Mouse (Mus musculus): ENCODE results near the gene Tmem178b.

Tmem178b gene

DNA sequence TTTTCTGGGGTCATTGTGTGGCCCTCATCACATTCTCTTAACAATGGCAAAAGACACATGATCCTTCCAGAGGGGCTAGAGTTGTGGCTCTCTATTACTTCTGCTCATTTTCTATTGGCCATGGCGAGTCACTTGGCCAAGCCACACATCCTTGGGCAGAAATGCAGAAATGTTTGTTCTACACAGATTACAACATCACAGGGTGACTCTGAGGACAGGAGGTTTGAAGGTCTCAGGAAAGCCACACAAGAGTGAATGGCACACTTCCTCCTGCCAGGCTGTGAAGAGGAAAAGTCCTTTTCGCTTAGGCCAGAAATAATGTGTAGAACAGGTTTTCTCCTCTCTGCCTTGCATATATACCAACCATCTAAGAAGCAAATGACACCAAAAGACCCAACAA, 82.1 kb downstream of the Tmem178b start:
- DNase-seq (ENCODE audit: low read depth, low spot score), result no peak
- H3K36me3 ChIP-seq (ENCODE audit: control insufficient read depth, insufficient read depth, low read length, poor library complexity, severe bottlenecking), result no peaks in the 10 kb centered on the region
- no peaks in the 10 kb centered on the region for H3K27me3 ChIP-seq (ENCODE audit: control insufficient read depth, insufficient read depth, low read length, poor library complexity, severe bottlenecking)

DNA sequence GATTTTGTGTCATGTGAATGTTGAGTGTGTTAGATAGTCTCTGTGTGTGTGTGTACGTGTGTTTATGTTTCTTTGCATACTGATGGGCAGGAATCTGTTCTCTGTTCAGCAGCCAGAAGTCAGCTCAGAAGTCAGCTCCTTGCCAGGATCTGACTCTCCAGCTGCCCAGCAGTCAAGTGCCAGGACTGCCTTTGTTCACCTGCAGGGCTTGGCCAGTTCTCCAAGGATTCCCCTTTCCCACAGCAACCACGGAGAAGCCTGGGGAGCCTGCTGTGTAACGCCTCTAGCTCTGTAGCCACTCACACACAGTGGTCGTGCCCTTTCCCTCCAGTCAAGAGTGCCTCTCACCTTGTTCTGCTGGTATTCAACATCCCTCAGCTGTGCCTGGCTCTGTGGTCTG, 91.5 kb downstream of the Tmem178b start:
- Histone ChIP-seq H3K36me3 (ENCODE audit: control insufficient read depth, insufficient read depth, low read length, poor library complexity, severe bottlenecking) (no peaks in the 10 kb centered on the region), H3K27me3 (ENCODE audit: control insufficient read depth, insufficient read depth, low read length, poor library complexity, severe bottlenecking) (no peaks in the 10 kb centered on the region)
- DNase-seq (ENCODE audit: low read depth, low spot score), result no peak

DNA sequence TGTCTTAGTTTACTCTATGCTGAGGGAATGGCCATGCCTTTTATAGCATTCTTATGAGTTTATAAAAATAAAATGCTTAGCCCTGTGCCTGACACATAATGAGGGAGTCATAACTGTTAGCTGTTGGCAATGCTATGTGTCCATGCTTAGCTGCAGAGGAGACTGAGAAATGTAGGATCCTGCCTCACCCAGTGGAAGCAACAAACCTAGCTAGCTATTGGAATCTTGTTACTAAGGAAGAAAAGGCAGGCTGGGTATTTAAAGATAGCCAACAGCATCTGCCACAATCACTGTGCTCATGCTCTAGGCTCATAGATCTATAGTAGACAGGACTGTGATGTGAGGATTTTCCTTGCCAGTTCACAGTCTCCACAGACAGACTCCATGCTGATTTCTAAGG, 97.2 kb downstream of the Tmem178b start:
- no peak for DNase-seq (ENCODE audit: low read depth, low spot score)
- no peaks in the 10 kb centered on the region for H3K27me3 ChIP-seq (ENCODE audit: control insufficient read depth, insufficient read depth, low read length, poor library complexity, severe bottlenecking)
- H3K36me3 ChIP-seq (ENCODE audit: control insufficient read depth, insufficient read depth, low read length, poor library complexity, severe bottlenecking), result no peaks in the 10 kb centered on the region

DNA sequence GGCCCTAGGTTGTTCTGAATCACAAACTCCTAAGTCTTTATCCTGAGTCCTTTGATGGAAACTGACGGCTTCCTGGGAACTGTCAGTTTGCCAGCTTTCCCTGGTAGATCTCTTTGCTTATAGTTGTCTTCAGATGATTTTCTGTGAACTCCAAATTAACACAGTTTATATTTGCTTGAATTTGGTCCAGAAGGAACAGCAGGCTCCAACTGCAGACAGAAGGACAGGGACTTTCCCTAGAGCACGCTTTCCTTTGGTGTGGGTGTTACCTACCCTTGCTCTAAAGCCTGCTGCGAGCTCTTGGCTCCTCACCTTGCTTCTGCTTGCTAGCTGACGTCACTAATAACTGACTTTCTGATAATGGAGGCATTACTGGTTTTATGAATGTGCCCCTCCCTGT, 105.9 kb downstream of the Tmem178b start:
- Histone ChIP-seq H3K27me3 (ENCODE audit: control insufficient read depth, insufficient read depth, low read length, poor library complexity, severe bottlenecking) (no peaks in the 10 kb centered on the region), H3K36me3 (ENCODE audit: control insufficient read depth, insufficient read depth, low read length, poor library complexity, severe bottlenecking) (no peaks in the 10 kb centered on the region)
- DNase-seq (ENCODE audit: low read depth, low spot score), result no peak

DNA sequence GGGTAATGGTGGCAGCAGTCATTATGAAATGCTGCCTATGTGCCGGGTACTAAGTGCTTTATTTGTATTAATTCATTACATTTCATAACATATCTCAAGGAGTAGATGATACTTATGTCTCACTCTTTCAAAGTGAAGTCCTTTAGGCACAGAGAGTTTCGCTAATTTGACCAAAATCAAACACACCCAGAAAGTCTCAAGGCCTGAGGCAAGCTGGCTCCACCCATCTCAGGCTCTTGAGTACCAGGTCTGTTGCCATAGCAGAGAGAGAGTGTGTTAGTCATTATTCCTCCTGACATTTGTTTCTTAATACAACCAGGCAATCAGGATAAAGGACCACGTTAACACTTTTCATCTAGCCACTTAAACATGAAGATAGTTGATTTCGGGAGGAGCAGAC, 117.7 kb downstream of the Tmem178b start:
- no peak for DNase-seq (ENCODE audit: low read depth, low spot score)
- Histone ChIP-seq H3K27me3 (ENCODE audit: control insufficient read depth, insufficient read depth, low read length, poor library complexity, severe bottlenecking) (no peaks in the 10 kb centered on the region), H3K36me3 (ENCODE audit: control insufficient read depth, insufficient read depth, low read length, poor library complexity, severe bottlenecking) (no peaks in the 10 kb centered on the region)

DNA sequence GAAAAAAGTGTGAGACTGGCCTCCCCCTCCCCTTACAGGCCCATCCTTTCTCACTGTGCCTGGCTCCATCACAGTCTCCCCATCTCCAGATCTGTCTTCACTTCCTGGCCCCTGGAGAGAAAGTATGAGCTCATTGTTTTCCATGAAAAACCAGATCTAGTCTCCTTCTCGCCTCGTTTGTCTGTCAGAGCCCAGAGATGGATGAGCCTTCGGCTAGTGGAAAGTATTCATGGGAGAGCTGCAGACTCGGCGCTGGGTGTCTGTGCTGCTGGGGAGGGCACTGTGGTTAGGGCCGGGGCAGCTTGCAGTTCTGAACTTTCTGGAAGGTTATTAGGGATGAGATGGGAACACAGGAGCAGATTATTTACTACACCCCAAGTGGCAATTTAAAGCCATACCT, 118.9 kb downstream of the Tmem178b start:
- H3K36me3 ChIP-seq (ENCODE audit: control insufficient read depth, insufficient read depth, low read length, poor library complexity, severe bottlenecking), result no peaks in the 10 kb centered on the region
- no peak for DNase-seq (ENCODE audit: low read depth, low spot score)
- no peaks in the 10 kb centered on the region for H3K27me3 ChIP-seq (ENCODE audit: control insufficient read depth, insufficient read depth, low read length, poor library complexity, severe bottlenecking)

DNA sequence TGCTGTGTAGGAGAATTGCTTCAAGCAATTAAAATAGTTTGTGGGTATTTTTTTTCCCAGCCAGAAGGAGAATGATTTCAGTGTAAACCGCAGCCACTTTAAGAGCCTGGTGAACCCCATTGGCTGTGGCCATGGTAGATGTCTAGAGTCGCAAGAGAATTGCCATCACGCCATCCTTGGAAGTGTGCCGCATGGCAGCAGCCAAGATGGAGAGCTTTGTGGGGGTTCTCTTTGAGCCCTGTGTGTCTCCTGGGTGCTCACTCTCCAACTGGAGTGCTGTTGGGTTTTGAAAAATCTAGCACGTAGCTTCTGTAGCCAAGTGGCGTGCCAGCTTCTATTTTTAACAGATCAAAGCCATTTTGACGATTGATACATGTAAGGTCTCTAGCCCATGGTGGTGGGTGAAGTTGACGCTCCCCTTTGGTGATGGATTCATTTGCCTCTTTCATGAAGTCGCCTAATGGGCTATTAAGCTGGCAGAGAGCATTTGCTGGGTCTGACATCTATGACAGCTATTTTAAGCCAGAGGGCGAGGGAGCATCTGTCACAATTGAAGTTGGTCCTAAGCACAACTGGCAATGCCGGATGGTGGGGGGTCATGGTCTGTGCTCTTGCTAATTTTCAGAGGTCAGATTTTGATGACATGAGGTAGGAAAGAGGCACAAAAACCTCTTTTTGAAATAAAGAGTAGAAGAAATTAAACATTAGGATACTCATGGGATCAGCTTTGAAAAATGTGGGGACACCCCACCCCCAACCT, 133.1 kb downstream of the Tmem178b start:
- DNase-seq (ENCODE audit: low read depth, low spot score), result no peak
- Histone ChIP-seq H3K27me3 (ENCODE audit: control insufficient read depth, insufficient read depth, low read length, poor library complexity, severe bottlenecking) (no peaks in the 10 kb centered on the region), H3K36me3 (ENCODE audit: control insufficient read depth, insufficient read depth, low read length, poor library complexity, severe bottlenecking) (no peaks in the 10 kb centered on the region)

DNA sequence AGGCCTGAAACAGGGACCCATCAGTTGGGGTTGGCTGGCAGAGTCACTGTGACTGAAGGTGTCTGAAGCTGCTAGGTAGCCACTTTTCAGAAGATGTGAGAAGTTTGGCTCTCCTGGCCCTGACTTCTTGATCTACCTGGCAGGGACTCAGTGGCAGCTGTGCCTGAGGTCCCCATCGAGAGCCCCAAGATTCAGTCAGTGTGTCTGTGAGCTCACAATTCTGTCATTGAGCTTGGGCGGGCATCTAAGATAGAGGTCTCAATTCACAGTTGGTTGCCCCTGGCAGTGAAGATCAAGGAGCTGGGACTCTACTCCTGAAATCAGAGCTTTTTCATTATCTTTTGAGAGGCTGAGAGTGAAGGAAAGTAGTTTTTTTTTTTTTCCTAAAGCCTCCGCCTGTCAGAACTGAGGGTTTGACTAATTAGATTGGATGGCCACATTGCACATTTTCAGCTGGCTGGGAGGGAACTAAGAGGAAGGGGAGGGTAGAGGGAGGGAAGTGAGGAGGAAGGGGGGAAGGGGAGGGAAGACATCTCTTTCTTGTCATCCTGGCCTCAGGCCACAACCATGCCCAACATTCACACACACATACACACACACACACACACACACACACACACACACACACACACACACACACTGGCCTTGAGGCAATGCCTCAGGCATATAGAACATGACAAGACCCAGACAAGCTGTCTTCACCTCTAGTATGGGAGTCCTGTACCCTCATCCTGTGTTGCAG, 135.3 kb downstream of the Tmem178b start:
- Histone ChIP-seq H3K36me3 (ENCODE audit: control insufficient read depth, insufficient read depth, low read length, poor library complexity, severe bottlenecking) (no peaks in the 10 kb centered on the region), H3K27me3 (ENCODE audit: control insufficient read depth, insufficient read depth, low read length, poor library complexity, severe bottlenecking) (no peaks in the 10 kb centered on the region)
- DNase-seq (ENCODE audit: low read depth, low spot score), result no peak

DNA sequence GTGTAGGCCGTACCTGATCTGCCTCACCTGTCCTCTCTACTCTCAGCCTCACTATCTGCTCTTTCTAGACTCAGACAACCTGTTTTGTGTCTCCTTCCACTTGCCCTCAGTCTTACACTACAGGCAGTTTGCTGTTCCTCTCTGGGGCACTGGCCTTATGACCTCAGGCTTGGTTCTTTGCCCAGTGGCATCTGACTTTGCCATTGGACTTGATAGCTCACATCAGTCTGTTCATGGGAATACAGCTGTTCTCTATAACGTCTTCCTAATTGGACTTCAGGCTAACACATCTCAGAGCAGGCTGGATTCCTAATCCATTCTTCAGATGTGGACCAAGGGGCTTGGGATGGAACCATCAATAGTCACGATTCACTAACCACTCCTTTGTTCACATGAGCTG, 136.6 kb downstream of the Tmem178b start:
- H3K36me3 ChIP-seq (ENCODE audit: control insufficient read depth, insufficient read depth, low read length, poor library complexity, severe bottlenecking), result no peaks in the 10 kb centered on the region
- no peak for DNase-seq (ENCODE audit: low read depth, low spot score)
- H3K27me3 ChIP-seq (ENCODE audit: control insufficient read depth, insufficient read depth, low read length, poor library complexity, severe bottlenecking), result no peaks in the 10 kb centered on the region

DNA sequence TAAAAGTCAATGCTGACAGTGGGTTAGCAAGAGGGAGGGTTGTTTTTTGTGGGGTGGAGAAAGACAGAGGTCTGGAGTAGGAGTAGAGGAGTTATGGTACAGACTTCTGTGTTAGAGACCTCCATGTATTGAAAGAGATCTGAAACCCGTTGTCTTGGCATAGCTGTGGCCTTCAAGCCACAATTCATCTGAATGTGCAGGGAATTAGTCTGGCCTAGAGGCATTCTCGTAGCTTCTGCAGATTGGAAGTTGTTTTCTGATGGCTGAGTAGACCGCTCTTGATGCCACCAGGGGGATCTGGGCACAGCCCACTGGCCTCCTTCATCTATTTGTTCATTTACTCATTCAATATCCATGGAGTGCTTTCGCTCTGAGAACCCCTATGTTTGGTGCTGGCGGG, 138.0 kb downstream of the Tmem178b start:
- DNase-seq (ENCODE audit: low read depth, low spot score), result no peak
- no peaks in the 10 kb centered on the region for H3K27me3 ChIP-seq (ENCODE audit: control insufficient read depth, insufficient read depth, low read length, poor library complexity, severe bottlenecking)
- H3K36me3 ChIP-seq (ENCODE audit: control insufficient read depth, insufficient read depth, low read length, poor library complexity, severe bottlenecking), result no peaks in the 10 kb centered on the region

DNA sequence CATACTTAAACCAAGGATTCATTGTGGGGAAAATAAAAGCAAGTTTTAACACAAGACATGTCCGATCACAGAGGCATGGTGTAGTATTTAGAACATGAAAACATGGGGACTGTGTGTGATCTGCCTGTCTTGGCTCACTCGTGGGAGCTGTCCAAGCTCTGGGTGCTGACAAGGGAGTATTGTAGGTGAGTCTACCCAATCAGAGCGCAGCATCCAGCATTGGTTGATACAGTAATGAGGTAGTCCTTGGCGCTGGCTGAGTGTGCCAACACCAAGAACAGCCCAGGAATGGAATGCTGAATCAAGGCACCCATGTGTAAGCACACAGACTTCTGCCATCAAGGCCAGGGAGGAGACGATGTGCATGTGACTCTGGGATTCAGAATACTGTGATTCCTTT, 138.5 kb downstream of the Tmem178b start:
- DNase-seq (ENCODE audit: low read depth, low spot score), result no peak
- H3K36me3 ChIP-seq (ENCODE audit: control insufficient read depth, insufficient read depth, low read length, poor library complexity, severe bottlenecking), result no peaks in the 10 kb centered on the region
- no peaks in the 10 kb centered on the region for H3K27me3 ChIP-seq (ENCODE audit: control insufficient read depth, insufficient read depth, low read length, poor library complexity, severe bottlenecking)

DNA sequence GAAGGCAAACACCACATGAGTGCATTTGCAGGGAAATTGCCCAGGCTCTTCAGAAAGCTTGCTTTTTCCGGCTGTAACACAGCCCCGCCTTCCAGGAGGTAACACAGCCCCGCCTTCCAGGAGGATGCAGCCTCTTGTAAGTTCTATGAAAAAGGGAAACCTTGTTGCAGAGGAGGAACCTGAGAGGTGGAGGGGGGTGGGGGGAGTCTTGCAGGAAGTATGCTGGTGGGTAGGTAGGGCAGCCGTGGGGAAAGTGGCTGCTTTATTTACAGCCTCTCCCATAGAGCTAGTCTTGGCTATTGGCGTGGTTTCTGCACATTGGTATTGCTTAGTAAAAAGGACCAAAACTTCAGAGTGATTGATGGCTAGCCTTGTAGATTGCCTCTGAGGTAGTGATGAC, 140.3 kb downstream of the Tmem178b start:
- Histone ChIP-seq H3K36me3 (ENCODE audit: control insufficient read depth, insufficient read depth, low read length, poor library complexity, severe bottlenecking) (no peaks in the 10 kb centered on the region), H3K27me3 (ENCODE audit: control insufficient read depth, insufficient read depth, low read length, poor library complexity, severe bottlenecking) (no peaks in the 10 kb centered on the region)
- DNase-seq (ENCODE audit: low read depth, low spot score), result no peak

DNA sequence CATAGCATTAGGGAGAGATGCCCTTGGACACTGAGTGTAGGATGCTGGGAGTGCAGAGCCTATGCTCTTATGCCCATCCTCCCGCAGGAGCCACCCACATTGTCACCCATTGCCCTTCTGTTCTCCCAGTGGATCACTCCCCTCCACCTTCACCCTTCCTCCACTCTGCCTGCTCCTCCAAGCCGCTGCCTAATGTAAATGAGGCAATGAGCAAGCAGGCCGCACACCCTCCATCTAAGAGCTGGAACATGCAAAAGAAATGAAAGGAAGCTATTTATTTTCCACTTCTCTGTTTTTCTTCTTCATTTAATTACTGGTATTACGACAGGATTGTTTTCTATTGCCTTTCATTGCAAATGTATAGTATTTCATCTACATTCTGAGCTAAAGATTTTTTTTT, 142.1 kb downstream of the Tmem178b start:
- DNase-seq (ENCODE audit: low read depth, low spot score), result no peak
- H3K27me3 ChIP-seq (ENCODE audit: control insufficient read depth, insufficient read depth, low read length, poor library complexity, severe bottlenecking), result no peaks in the 10 kb centered on the region
- no peaks in the 10 kb centered on the region for H3K36me3 ChIP-seq (ENCODE audit: control insufficient read depth, insufficient read depth, low read length, poor library complexity, severe bottlenecking)

DNA sequence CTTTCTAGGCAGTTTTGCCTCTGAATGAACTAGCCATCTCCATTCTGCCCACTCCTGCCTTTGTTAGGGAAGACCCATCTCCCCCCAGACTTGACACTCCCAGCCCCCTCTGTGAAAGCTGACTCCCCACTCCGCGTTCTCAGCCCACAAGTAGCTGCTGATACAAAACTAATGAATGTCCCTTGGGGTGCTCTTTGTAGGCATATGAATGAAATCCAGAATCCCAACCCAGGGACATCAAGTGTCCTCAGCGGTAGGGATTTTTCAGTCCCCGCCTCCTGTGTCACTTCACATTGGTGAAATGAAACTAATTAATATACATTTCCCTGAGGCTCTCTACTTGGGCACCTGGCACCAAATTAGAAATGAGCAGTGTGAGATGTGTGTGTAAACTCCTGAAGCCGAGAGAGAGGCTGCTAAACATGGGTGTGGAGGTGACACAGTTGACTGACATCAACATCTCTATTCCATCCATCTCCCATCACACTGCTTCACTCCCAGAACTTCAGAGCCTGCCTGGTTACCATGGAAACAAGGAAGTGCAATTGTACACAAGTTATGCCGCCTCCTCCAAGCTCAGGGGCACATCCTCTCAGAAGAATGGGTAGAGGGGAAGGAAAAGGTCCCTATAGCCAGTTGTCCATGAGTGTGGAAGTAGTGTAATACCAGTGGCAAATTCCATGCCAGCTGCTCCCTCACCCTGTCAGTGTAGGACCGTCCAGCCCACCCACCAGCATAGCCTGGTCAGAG, 142.8 kb downstream of the Tmem178b start:
- Histone ChIP-seq H3K27me3 (ENCODE audit: control insufficient read depth, insufficient read depth, low read length, poor library complexity, severe bottlenecking) (no peaks in the 10 kb centered on the region), H3K36me3 (ENCODE audit: control insufficient read depth, insufficient read depth, low read length, poor library complexity, severe bottlenecking) (no peaks in the 10 kb centered on the region)
- DNase-seq (ENCODE audit: low read depth, low spot score), result no peak

DNA sequence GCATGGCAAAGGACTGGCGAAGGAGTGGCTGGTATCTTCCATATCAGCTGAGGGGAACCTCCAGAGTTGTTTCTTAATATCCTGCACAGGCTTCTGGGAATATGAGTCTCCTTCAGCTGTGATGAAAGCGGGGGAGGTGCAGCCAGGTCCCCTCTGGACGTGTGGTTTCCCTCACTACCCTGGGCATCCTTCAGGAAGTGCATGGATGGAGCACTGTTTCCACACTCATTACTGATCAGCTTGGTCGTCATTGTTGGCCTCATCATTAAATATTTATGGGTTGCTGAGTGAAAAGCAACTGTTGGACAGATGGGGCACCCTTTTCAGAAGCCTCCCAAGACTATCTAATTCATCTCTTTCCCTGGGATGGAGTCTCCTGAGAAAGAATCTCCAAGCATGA, 146.3 kb downstream of the Tmem178b start:
- H3K36me3 ChIP-seq (ENCODE audit: control insufficient read depth, insufficient read depth, low read length, poor library complexity, severe bottlenecking), result no peaks in the 10 kb centered on the region
- no peaks in the 10 kb centered on the region for H3K27me3 ChIP-seq (ENCODE audit: control insufficient read depth, insufficient read depth, low read length, poor library complexity, severe bottlenecking)
- no peak for DNase-seq (ENCODE audit: low read depth, low spot score)

Measured in splenic B cell, adult 2 months (primary cell).